Mouse (Mus musculus) cerebellum, adult 2 months (tissue): Measurements from ENCODE around the gene Hoxa5. TPM values are rescaled to one million over a fixed set of nuclear protein-coding genes. Genes with fewer than 3 reads are reported as not detected.

ENCODE experiments used
- DNase-seq, 2 experiments: peaks; one replicate each; pipeline ENCODE4 v3.0.0; 2021
- H3K27ac ChIP-seq: fragments of 200-500 bp; 2 replicates; pipeline ENCODE4 v1.5.1; 2012; ENCODE audit warnings: low read length, control low read depth, inconsistent platforms; ENCODE audit not compliant: insufficient read depth
- H3K27me3 ChIP-seq: fragments of 200-500 bp; 2 replicates; pipeline ENCODE4 v1.6.1; 2012; ENCODE audit warnings: inconsistent platforms, mild to moderate bottlenecking, low read length, moderate library complexity; ENCODE audit not compliant: control insufficient read depth, insufficient read depth
- H3K4me1 ChIP-seq: fragments of 200-500 bp; 2 replicates; pipeline ENCODE4 v1.6.1; 2011; ENCODE audit warnings: low read length; ENCODE audit not compliant: control insufficient read depth, insufficient read depth
- H3K4me3 ChIP-seq: fragments of 200-500 bp; replicated peaks from 2 replicates; pipeline ENCODE3; 2011; ENCODE audit warnings: mild to moderate bottlenecking, low read depth, low read length, control low read depth; ENCODE audit not compliant: insufficient read depth
- CTCF ChIP-seq: fragments of 200-500 bp; IDR thresholded peaks from 2 replicates; pipeline ENCODE4 v1.5.1; 2011; ENCODE audit warnings: low read depth, mild to moderate bottlenecking, control low read depth, low read length, moderate library complexity, borderline replicate concordance; ENCODE audit not compliant: insufficient read depth
- POLR2A ChIP-seq: fragments of 200-500 bp; IDR thresholded peaks from 2 replicates; pipeline ENCODE4 v1.6.1; 2011; ENCODE audit warnings: low read length, control low read depth, borderline replicate concordance; ENCODE audit not compliant: insufficient read depth
- WGBS: fragments of 180-500 bp; shearing (Covaris S2); methylation state at CpG from one replicate; pipeline ENCODE4 v1.1.7; 2018; 5-methylcytosine and 5-hydroxymethylcytosine counted together
- polyA plus RNA-seq: library from polyadenylated mRNA; depleted of rRNA; stranded (reverse); fragments of >200 nt; gene quantifications from 2 replicates; pipeline ENCODE4 v1.2.3, GENCODE M21; 2012

The Hoxa5 gene
- polyA plus RNA-seq, 1 experiment: 4.6 TPM

GRCm38 (mm10) chr6:52182793-52183192 lies 21.6 kb downstream of the Hoxa5 start:
- Histone ChIP-seq H3K27ac (no peak overlapping the region), H3K27me3 (peaks cover 7% of the 10 kb centered on the region; the same call in 1 of the 2 replicates), H3K4me1 (no peaks in the 10 kb centered on the region), H3K4me3 (no peak overlapping the region)
- WGBS: 14% methylated on average over 1 of the region's 1 CpGs
- TF ChIP-seq CTCF: no peak
- no peak for TF ChIP-seq POLR2A
- DNase-seq: no peak

GRCm38 (mm10) chr6:52182030-52182429 lies 22.4 kb downstream of the Hoxa5 start:
- DNase-seq: no peak
- Histone ChIP-seq H3K4me3 (no peak overlapping the region), H3K27ac (no peak overlapping the region), H3K4me1 (no peaks in the 10 kb centered on the region), H3K27me3 (peaks cover 7% of the 10 kb centered on the region; the same call in 1 of the 2 replicates)
- no peak for TF ChIP-seq POLR2A
- 21% methylated on average over 2 of the region's 2 CpGs for WGBS

GRCm38 (mm10) chr6:52180726-52181125 lies 23.7 kb downstream of the Hoxa5 start:
- 9% methylated on average over 3 of the region's 3 CpGs for WGBS
- Histone ChIP-seq H3K27ac (no peak overlapping the region), H3K27me3 (peaks cover 9% of the 10 kb centered on the region; the same call in 1 of the 2 replicates), H3K4me1 (no peaks in the 10 kb centered on the region), H3K4me3 (no peak overlapping the region)
- no peak for DNase-seq
- TF ChIP-seq POLR2A (no peak), CTCF (no peak)

- WGBS: 4% methylated on average over 11 of the region's 11 CpGs
- TF ChIP-seq CTCF (no peak), POLR2A (no peak)
- DNase-seq: no peak
- H3K27ac ChIP-seq: no peak overlapping the region
- H3K4me1 ChIP-seq: no peaks in the 10 kb centered on the region
- H3K27me3 ChIP-seq: peaks cover 6% of the 10 kb centered on the region; the same call in 1 of the 2 replicates
- no peak overlapping the region for H3K4me3 ChIP-seq
Measured at GRCm38 (mm10) chr6:52180213-52180710, 24.1 kb downstream of the Hoxa5 start.

GRCm38 (mm10) chr6:52179690-52180089 lies 24.7 kb downstream of the Hoxa5 start:
- Histone ChIP-seq H3K4me3 (no peak overlapping the region), H3K27me3 (peaks cover 4% of the 10 kb centered on the region; the same call in 1 of the 2 replicates), H3K27ac (no peak overlapping the region), H3K4me1 (no peaks in the 10 kb centered on the region)
- TF ChIP-seq POLR2A (no peak), CTCF (no peak)
- no peak for DNase-seq
- WGBS: 2% methylated on average over 10 of the region's 10 CpGs

- WGBS: 3% methylated on average over 4 of the region's 4 CpGs
- H3K27me3 ChIP-seq: peaks cover 3% of the 10 kb centered on the region; the same call in 1 of the 2 replicates
- H3K4me3 ChIP-seq: no peak overlapping the region
- DNase-seq: no peak
- no peak overlapping the region for H3K27ac ChIP-seq
- H3K4me1 ChIP-seq: no peaks in the 10 kb centered on the region
- TF ChIP-seq POLR2A (no peak), CTCF (no peak)
Measured at GRCm38 (mm10) chr6:52178918-52179665, 25.3 kb downstream of the Hoxa5 start.

- no peaks in the 10 kb centered on the region for H3K4me1 ChIP-seq
- DNase-seq: no peak
- no peak for TF ChIP-seq POLR2A
- TF ChIP-seq CTCF: no peak
- WGBS: 2% methylated on average over 9 of the region's 9 CpGs
- no peak overlapping the region for H3K4me3 ChIP-seq
- peaks cover 3% of the 10 kb centered on the region; the same call in 1 of the 2 replicates for H3K27me3 ChIP-seq
- no peak overlapping the region for H3K27ac ChIP-seq
Measured at GRCm38 (mm10) chr6:52177806-52178205, 26.6 kb downstream of the Hoxa5 start.
